Mouse (Mus musculus): ENCODE measurements around the gene Clybl. TPM values are rescaled to one million over a fixed set of nuclear protein-coding genes. Genes with fewer than 3 reads are reported as not detected.

Clybl gene
- polyA plus RNA-seq, 1 experiment from 2014 or later: 31.8 TPM

DNA sequence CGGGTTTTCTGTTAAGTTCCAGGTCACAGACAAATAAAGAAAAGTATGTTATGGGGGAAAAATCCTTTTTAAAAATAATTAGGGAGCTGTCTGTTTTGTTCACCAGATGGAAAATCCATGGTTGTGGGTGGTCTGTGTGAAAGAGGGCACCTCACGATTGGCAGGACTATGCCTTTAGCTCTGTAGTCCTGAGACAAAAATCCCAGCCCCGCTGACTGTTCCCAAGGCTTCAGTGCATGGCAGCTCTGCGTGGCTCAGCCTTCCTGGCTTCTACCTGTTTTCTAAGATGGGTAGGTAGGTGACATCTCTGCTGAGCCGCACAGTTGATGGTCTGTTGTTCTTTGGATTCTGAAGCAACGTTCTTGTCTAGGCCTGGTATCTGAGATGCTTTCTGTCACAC lies 32.6 kb downstream of the Clybl start:
- no peak overlapping the region for H3K4me3 ChIP-seq (ENCODE audit: low read depth, low read length)
- H3K36me3 ChIP-seq (ENCODE audit: control insufficient read depth, insufficient read depth, low read length): no peaks in the 10 kb centered on the region
- no peak for ATAC-seq (replicated peaks; ENCODE audit: low FRiP score, low TSS enrichment, low read depth)
- H3K4me2 ChIP-seq (ENCODE audit: low read length): no peak overlapping the region
- WGBS: 90% methylated on average over 6 of the region's 6 CpGs
- no peaks in the 10 kb centered on the region for H3K4me1 ChIP-seq (replicated peaks; ENCODE audit: control insufficient read depth, insufficient read depth, low read length)
- no peak overlapping the region for H3K27ac ChIP-seq (ENCODE audit: low read depth)
- H3K27me3 ChIP-seq (replicated peaks; ENCODE audit: control insufficient read depth, insufficient read depth, low read length): no peaks in the 10 kb centered on the region
- H3K9me3 ChIP-seq (ENCODE audit: control insufficient read depth, low read length): no peaks in the 10 kb centered on the region
- DNase-seq (ENCODE audit: low spot score): no peak
- H3K9ac ChIP-seq (ENCODE audit: low read length): no peak overlapping the region

GRCm38 (mm10) chr14:122217221-122217620 lies 35.7 kb downstream of the Clybl start:
- Histone ChIP-seq H3K4me1 (replicated peaks; ENCODE audit: control insufficient read depth, insufficient read depth, low read length) (no peaks in the 10 kb centered on the region), H3K36me3 (ENCODE audit: control insufficient read depth, insufficient read depth, low read length) (no peaks in the 10 kb centered on the region), H3K4me3 (ENCODE audit: low read depth, low read length) (no peak overlapping the region), H3K4me2 (ENCODE audit: low read length) (no peak overlapping the region), H3K27me3 (replicated peaks; ENCODE audit: control insufficient read depth, insufficient read depth, low read length) (no peaks in the 10 kb centered on the region), H3K9ac (ENCODE audit: low read length) (no peak overlapping the region), H3K9me3 (ENCODE audit: control insufficient read depth, low read length) (no peaks in the 10 kb centered on the region), H3K27ac (ENCODE audit: low read depth) (no peak overlapping the region)
- ATAC-seq (replicated peaks; ENCODE audit: low FRiP score, low TSS enrichment, low read depth) (no peak), DNase-seq (ENCODE audit: low spot score) (no peak)
- 78% methylated on average over 4 of the region's 4 CpGs for WGBS

DNA sequence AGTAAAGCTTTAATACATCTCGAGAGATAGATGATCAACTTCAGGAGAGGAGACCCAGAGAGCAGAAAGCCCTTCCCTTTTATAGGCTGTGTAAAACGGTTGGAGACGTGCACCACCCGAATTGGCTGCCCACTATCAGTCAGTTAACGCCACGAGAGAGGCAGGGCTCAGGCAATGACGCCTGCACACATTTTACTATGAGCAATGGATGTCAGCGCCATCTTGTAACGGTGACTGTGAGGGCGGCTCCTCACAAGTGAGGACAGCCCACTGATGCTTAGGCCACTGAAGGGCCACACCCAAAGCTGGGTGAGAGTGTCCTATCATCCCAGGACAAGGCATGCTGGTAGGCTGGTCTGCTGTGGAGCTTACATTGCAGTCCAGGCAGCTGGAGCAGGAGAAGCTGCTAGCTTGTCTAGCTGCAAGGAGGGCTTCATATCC lies 41.5 kb downstream of the Clybl start:
- no peak for DNase-seq (ENCODE audit: low spot score)
- no peak overlapping the region for H3K4me3 ChIP-seq (ENCODE audit: low read depth, low read length)
- peaks cover 39% of the 10 kb centered on the region for H3K27me3 ChIP-seq (replicated peaks; ENCODE audit: control insufficient read depth, insufficient read depth, low read length)
- H3K27ac ChIP-seq (ENCODE audit: low read depth): no peak overlapping the region
- H3K9ac ChIP-seq (ENCODE audit: low read length): no peak overlapping the region
- no peak overlapping the region for H3K4me2 ChIP-seq (ENCODE audit: low read length)
- H3K9me3 ChIP-seq (ENCODE audit: control insufficient read depth, low read length): no peaks in the 10 kb centered on the region
- no peaks in the 10 kb centered on the region for H3K36me3 ChIP-seq (ENCODE audit: control insufficient read depth, insufficient read depth, low read length)
- 67% methylated on average over 10 of the region's 10 CpGs for WGBS
- ATAC-seq (replicated peaks; ENCODE audit: low FRiP score, low TSS enrichment, low read depth): peak; percentile 45; the same call in 1 of the 2 replicates
- H3K4me1 ChIP-seq (replicated peaks; ENCODE audit: control insufficient read depth, insufficient read depth, low read length): no peaks in the 10 kb centered on the region

DNA sequence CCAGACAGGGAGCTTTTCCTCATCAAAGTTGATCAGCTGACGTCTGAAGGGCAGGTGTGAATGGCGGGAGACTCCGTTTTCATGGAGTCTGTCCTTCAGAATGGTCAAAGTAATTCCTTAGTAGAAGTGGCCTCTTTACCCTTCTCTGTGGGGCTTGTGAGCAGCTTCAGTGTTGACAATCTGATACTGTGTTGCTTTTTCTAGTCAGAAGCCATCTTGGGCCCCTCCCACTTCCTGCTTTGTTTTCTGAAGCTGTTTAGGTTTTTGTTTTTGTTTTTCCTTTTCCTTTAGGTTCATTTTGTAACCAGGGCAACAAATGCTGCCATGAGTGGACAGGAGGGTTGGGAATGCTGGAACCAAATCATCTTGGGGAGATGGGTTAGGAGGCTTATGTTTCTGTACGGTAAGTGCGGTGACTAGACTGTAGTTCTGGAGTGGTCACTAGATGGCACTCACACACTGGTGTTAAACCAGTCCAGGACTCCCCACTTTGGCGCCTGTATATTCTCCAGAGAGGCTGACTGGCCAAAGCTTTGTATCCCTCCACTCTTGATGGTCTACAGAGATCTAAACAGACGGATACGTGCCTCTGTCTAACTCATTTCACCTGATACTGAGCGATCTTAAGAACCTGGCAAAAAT lies 42.1 kb downstream of the Clybl start:
- no peak overlapping the region for H3K9ac ChIP-seq (ENCODE audit: low read length)
- no peaks in the 10 kb centered on the region for H3K36me3 ChIP-seq (ENCODE audit: control insufficient read depth, insufficient read depth, low read length)
- DNase-seq (ENCODE audit: low spot score): peak; percentile 86
- H3K4me2 ChIP-seq (ENCODE audit: low read length): peak overlapping the region; percentile 33; the same call in 1 of the 2 replicates
- H3K27me3 ChIP-seq (replicated peaks; ENCODE audit: control insufficient read depth, insufficient read depth, low read length): peaks cover 41% of the 10 kb centered on the region
- H3K27ac ChIP-seq (ENCODE audit: low read depth): no peak overlapping the region
- H3K9me3 ChIP-seq (ENCODE audit: control insufficient read depth, low read length): no peaks in the 10 kb centered on the region
- 23% methylated on average over 9 of the region's 9 CpGs for WGBS
- no peaks in the 10 kb centered on the region for H3K4me1 ChIP-seq (replicated peaks; ENCODE audit: control insufficient read depth, insufficient read depth, low read length)
- peak; percentile 73; the same call in 1 of the 2 replicates for ATAC-seq (replicated peaks; ENCODE audit: low FRiP score, low TSS enrichment, low read depth)
- H3K4me3 ChIP-seq (ENCODE audit: low read depth, low read length): peak overlapping the region; percentile 10; the same call in 1 of the 2 replicates

GRCm38 (mm10) chr14:122224103-122224494 lies 42.6 kb downstream of the Clybl start:
- ATAC-seq (replicated peaks; ENCODE audit: low FRiP score, low TSS enrichment, low read depth): no peak
- no peak for DNase-seq (ENCODE audit: low spot score)
- no peaks in the 10 kb centered on the region for H3K4me1 ChIP-seq (replicated peaks; ENCODE audit: control insufficient read depth, insufficient read depth, low read length)
- H3K4me3 ChIP-seq (ENCODE audit: low read depth, low read length): no peak overlapping the region
- 56% methylated on average over 6 of the region's 6 CpGs for WGBS
- H3K36me3 ChIP-seq (ENCODE audit: control insufficient read depth, insufficient read depth, low read length): no peaks in the 10 kb centered on the region
- no peak overlapping the region for H3K27ac ChIP-seq (ENCODE audit: low read depth)
- no peak overlapping the region for H3K4me2 ChIP-seq (ENCODE audit: low read length)
- no peaks in the 10 kb centered on the region for H3K9me3 ChIP-seq (ENCODE audit: control insufficient read depth, low read length)
- peaks cover 45% of the 10 kb centered on the region for H3K27me3 ChIP-seq (replicated peaks; ENCODE audit: control insufficient read depth, insufficient read depth, low read length)
- no peak overlapping the region for H3K9ac ChIP-seq (ENCODE audit: low read length)

DNA sequence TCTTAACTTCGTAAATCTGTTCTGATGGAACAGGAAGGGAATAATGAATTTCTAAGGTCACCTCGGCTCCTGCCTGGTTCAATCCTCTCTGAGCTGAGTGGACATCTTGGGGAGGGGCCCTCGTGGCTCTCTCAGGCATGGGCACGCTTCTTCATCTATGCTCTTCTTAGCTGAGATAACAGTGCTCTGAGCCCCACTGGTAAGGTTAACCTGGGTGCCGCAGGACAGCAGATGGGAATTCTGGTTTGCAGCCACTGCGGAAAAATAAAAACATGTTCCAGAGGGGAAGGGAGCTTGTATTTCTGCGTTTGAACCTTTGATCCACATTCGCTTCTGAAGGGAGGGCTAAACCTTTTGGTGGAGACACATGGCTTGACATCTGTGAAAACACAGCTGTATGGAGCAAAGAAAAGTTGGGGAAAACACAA lies 43.0 kb downstream of the Clybl start:
- DNase-seq (ENCODE audit: low spot score) (no peak), ATAC-seq (replicated peaks; ENCODE audit: low FRiP score, low TSS enrichment, low read depth) (no peak)
- no peak overlapping the region for H3K4me3 ChIP-seq (ENCODE audit: low read depth, low read length)
- H3K27ac ChIP-seq (ENCODE audit: low read depth): no peak overlapping the region
- no peaks in the 10 kb centered on the region for H3K36me3 ChIP-seq (ENCODE audit: control insufficient read depth, insufficient read depth, low read length)
- H3K4me2 ChIP-seq (ENCODE audit: low read length): no peak overlapping the region
- no peaks in the 10 kb centered on the region for H3K4me1 ChIP-seq (replicated peaks; ENCODE audit: control insufficient read depth, insufficient read depth, low read length)
- no peak overlapping the region for H3K9ac ChIP-seq (ENCODE audit: low read length)
- WGBS: 56% methylated on average over 8 of the region's 8 CpGs
- no peaks in the 10 kb centered on the region for H3K9me3 ChIP-seq (ENCODE audit: control insufficient read depth, low read length)
- H3K27me3 ChIP-seq (replicated peaks; ENCODE audit: control insufficient read depth, insufficient read depth, low read length): peaks cover 49% of the 10 kb centered on the region

DNA sequence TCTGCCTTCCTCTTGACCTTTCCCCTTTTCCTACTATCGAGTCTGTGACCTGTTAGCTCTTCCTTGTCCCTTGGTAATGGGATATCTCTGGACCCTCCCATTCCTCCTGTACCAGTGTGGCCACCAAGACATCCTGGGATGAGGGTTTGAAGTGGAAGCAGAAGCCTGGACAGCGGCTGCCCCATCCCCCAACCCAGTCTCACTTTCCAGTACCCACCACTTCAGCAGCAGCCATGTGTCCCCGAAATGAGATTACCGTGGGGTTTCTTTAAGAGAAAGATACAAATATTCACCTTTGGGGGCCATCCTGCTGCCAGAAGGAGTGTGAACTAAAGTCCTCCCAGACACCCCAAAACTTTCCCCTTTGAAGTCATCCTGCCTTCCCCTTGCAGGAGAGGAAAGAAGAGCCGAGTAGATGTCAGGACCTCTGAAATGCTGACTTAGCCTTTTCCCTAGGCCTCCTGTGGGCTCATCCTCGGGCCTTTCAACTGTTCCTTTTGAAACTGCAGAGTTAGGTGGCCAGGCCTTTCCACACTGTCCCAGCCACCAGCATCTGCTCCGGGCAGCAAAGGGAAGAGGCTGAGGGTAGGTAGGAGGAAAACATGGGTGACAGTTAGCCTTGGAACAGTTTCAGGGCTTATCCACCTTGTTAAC lies 44.1 kb downstream of the Clybl start:
- DNase-seq (ENCODE audit: low spot score) (no peak), ATAC-seq (replicated peaks; ENCODE audit: low FRiP score, low TSS enrichment, low read depth) (no peak)
- no peaks in the 10 kb centered on the region for H3K36me3 ChIP-seq (ENCODE audit: control insufficient read depth, insufficient read depth, low read length)
- H3K27ac ChIP-seq (ENCODE audit: low read depth): no peak overlapping the region
- no peak overlapping the region for H3K4me3 ChIP-seq (ENCODE audit: low read depth, low read length)
- H3K27me3 ChIP-seq (replicated peaks; ENCODE audit: control insufficient read depth, insufficient read depth, low read length): peaks cover 60% of the 10 kb centered on the region
- H3K4me1 ChIP-seq (replicated peaks; ENCODE audit: control insufficient read depth, insufficient read depth, low read length): no peaks in the 10 kb centered on the region
- no peak overlapping the region for H3K9ac ChIP-seq (ENCODE audit: low read length)
- H3K4me2 ChIP-seq (ENCODE audit: low read length): no peak overlapping the region
- WGBS: 26% methylated on average over 7 of the region's 7 CpGs
- no peaks in the 10 kb centered on the region for H3K9me3 ChIP-seq (ENCODE audit: control insufficient read depth, low read length)

DNA sequence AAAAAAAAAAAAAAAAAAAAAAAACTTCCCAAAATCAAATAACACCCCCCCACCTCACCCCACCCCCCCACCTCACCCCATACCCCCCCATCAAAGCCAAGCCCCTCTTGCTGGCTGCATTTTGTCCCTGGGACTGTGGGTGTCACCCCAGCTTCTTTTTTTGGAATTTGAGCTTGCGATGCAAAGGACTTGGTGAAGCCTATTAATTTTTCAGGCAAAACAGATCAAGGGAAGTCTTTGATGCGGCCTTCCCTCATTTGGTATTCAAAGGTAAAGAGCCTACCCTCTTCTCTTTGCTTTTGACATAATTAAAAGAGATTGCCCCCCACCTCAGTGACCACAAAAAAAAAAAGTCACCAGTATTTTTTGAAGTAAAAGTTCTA lies 44.6 kb downstream of the Clybl start:
- H3K9me3 ChIP-seq (ENCODE audit: control insufficient read depth, low read length): no peaks in the 10 kb centered on the region
- no peak overlapping the region for H3K4me3 ChIP-seq (ENCODE audit: low read depth, low read length)
- no peaks in the 10 kb centered on the region for H3K4me1 ChIP-seq (replicated peaks; ENCODE audit: control insufficient read depth, insufficient read depth, low read length)
- 68% methylated on average over 2 of the region's 2 CpGs for WGBS
- H3K4me2 ChIP-seq (ENCODE audit: low read length): no peak overlapping the region
- no peak for ATAC-seq (replicated peaks; ENCODE audit: low FRiP score, low TSS enrichment, low read depth)
- no peak overlapping the region for H3K27ac ChIP-seq (ENCODE audit: low read depth)
- no peak overlapping the region for H3K9ac ChIP-seq (ENCODE audit: low read length)
- no peaks in the 10 kb centered on the region for H3K36me3 ChIP-seq (ENCODE audit: control insufficient read depth, insufficient read depth, low read length)
- DNase-seq (ENCODE audit: low spot score): no peak
- H3K27me3 ChIP-seq (replicated peaks; ENCODE audit: control insufficient read depth, insufficient read depth, low read length): peaks cover 65% of the 10 kb centered on the region
